Mouse (Mus musculus): ENCODE measurements at regions not wholly inside any gene's neighbourhood (a gene's known extent, or its start where the extent isn't known, plus 50 kb on each side); places are given as distances from the start of the nearest gene placed in this dataset.

DNA sequence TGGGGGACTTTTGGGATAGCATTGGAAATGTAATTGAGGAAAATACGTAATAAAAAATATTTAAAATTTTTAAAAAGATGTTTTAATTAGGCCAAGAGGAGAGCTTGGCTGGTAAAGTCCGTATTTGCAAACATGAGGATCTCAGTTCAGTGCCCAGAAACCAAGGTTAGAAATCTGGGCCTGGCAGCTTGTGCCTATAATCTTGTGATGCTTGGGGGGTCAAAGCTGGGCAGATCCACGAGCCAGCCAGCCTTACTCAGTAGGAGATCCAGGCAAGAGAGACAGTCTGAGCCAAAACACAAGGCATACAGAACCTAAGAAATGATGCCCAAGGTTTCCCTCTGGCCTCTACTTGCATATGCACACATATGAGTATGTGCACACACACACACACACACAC is 54.1 kb upstream of the Cxadr start:
- DNase-seq (ENCODE audit: low spot score), result no peak

- no peak for DNase-seq (ENCODE audit: low spot score)
These were observed 58.6 kb upstream of the Cxadr start for GRCm38 (mm10) chr16:78242678-78243077.

GRCm38 (mm10) chr16:78240152-78240551 is 61.1 kb upstream of the Cxadr start:
- DNase-seq (ENCODE audit: low spot score), result no peak

DNA sequence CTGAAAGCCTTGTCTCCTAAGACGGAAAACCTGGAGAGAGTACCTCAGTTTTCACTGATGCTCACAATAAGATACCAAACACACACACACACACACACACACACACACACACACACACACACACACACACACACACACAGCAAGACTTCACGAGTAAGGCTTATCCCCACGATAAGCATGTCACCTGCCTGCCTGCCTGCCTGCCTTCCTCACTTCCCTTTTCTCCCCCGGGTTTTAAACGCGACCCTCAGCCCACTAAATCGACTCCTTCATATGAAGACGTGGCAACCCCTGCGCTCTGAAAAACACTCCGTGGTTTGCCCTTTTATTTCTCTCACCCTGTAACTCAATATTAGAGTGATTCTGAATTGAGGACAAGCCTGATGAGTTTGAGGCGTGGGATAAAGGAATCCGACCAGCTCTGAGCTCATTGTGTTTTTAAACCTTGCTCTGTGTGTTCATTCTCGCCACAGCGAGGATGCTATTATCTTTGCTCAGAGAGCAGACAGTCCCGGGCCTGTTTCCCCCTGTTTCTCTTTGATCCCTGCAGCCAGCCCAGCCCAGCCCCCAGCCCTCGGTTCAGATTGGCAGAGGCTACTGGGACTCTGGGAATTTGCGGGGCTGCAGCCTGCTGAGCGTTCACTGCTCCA is 63.1 kb upstream of the Cxadr start:
- DNase-seq (ENCODE audit: low spot score), result peak; percentile 82

- peak; percentile 66 for DNase-seq (ENCODE audit: low spot score)
These were observed 63.6 kb upstream of the Cxadr start for GRCm38 (mm10) chr16:78237641-78238051.

- peak; percentile 79 for DNase-seq (ENCODE audit: low spot score)
These were observed 64.3 kb upstream of the Cxadr start for GRCm38 (mm10) chr16:78236746-78237640.

DNA sequence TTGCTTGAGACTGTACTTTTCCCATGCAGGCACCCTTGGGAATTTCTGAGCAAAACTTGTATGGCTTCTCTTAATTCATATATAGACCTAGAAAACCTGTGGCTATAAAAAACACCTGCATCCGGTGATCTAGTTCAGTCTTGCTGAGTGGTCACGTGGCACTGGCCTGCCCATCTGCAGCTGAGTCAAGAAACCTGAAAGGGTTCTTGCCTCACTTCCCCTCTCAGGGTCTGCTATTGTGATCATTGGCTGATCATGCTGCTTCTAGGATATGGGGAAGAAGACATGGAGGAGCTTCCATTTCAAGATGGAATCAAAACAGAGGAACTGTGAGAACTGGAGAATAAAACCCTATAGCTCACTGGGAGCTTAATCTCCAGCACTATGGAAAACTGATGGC is 69.1 kb upstream of the Cxadr start:
- DNase-seq (ENCODE audit: low spot score), result no peak

DNA sequence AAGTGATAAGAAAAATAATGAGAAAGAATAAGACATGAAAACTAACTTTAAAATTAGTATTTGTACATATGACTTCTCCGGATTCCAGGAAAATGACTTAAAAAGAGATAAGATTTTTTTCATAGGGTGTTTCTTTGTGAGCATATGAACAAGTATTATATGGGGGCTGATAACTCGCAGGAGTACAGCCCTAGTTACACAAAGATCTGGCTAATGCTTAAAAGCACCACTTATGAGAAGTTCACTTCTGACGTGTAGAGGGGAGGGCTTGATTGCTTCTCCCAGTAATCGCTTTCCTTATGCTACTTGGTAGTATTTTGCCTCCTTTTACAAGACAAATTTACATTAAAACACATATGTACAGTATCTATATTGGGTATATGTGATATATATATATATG is 72.3 kb upstream of the Cxadr start:
- no peak for DNase-seq (ENCODE audit: low spot score)

DNA sequence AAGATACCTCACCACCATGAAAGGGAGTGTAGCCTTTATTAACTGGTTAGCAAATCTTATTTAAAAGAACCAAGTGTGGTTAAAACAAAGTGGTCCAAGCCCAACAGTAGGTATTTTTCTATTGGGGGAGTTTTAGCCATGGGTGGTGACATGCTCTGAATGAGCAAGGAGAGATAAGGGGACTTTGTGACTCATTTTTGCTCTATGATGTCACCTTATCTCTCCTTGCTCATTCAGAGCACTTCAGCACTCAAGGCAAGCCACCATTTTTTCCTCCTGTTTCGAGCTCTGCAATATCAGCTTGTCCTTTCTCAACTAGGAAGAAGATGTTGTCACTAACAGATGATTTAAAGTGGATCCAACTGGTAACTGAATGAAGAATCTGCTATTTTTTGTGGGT is 78.9 kb upstream of the Cxadr start:
- DNase-seq (ENCODE audit: low spot score), result no peak

- DNase-seq (ENCODE audit: low spot score), result no peak
These were observed 79.5 kb upstream of the Cxadr start for GRCm38 (mm10) chr16:78221781-78222180.

- no peak for DNase-seq (ENCODE audit: low spot score)
These were observed 83.7 kb upstream of the Cxadr start for GRCm38 (mm10) chr16:78217633-78218032.

DNA sequence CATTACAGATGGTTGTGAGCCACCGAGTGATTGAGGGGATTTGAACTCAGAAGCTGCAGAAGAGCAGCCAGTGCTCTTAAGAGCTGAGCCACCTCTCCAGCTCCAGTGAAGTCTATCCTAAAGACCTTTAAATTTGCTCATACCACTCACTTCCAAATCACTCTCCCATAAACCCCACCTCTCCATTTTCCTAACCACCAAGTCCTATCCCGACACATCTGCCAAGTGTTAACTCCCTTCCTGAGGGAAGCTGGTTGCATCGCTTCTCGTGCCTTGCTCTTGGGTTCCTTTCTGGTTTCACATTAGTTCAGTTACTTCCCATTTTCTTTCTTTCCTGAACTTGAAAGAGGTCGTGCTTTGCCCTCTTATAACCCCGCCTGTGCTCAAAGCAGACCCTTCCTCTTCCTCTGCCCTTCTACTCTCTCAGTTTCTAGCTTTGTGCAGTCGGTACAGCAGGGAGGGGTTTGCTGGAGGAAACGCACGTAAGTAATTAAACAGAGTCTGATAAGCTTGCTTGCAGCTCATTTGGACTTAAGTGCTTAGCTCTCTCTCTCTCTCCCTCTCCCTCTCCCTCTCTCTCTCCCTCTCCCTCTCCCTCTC is 84.4 kb upstream of the Cxadr start:
- DNase-seq (ENCODE audit: low spot score), result no peak

DNA sequence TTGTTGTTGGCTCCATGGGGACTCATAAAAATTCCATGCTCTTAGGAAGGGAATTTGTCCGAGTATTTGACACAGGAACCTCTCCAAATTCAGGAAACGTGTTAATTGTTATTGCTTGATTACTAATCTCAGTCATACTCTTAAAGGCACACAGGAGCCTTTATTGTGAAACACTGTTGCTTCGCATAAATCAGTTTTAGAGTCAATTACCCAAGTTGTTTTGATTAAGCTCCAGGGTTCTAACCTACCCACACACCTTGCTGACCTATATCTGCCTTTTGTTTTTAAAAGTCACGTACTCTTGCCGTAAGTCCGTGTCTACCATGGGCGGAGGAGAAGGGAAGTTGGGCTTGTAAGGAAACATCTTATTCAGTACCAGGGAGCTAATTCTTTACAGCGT is 89.6 kb upstream of the Cxadr start:
- no peak for DNase-seq (ENCODE audit: low spot score)

DNA sequence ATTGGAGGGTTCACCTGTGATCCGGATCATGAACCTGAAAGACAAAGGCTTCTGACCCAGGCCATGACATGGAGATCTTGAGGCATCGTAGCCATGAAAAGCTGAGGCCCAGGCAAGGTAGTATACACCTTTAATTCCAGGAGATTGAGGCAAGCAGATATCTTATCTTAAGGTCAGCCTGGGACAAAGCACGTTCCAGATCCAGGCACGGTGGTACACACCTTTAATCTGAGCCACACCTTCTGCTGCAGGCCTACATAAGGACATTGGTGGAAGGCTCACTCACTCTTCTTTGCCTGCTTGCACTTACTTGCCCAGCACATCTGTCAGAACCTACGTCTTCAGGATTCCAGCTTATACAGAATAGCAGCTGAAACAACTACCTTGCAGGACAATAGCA is 93.0 kb upstream of the Cxadr start:
- DNase-seq (ENCODE audit: low spot score), result no peak

GRCm38 (mm10) chr16:78204332-78204731 is 97.0 kb upstream of the Cxadr start:
- DNase-seq (ENCODE audit: low spot score), result no peak

GRCm38 (mm10) chr16:78200044-78200830 is 101.1 kb upstream of the Cxadr start:
- DNase-seq (ENCODE audit: low spot score), result no peak

DNA sequence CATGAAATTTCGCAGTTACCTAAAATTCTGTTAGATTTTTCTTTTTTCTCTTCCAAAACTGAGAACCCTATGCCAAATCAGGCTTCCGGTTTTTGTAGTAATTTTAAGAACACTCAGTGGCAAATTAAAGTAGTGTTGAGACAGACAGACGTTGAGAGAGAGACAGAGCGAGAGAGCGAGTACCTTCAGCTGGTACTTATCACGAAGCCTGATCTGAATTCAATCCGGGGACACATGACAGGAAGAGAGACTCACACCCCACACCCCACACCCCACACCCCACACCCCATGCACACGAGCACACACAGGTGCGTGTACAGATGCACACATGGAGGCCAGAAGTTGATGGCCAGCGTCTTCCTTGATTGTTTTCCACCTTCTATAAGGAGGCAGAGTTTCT is 102.0 kb upstream of the Cxadr start:
- no peak for DNase-seq (ENCODE audit: low spot score)

GRCm38 (mm10) chr16:78198642-78199121 is 102.6 kb upstream of the Cxadr start:
- peak; percentile 77 for DNase-seq (ENCODE audit: low spot score)

GRCm38 (mm10) chr16:78197252-78197896 is 103.9 kb upstream of the Cxadr start:
- peak; percentile 85 for DNase-seq (ENCODE audit: low spot score)

GRCm38 (mm10) chr16:78170627-78171605 is 130.4 kb upstream of the Cxadr start:
- DNase-seq (ENCODE audit: low spot score), result no peak

All from embryo, embryonic 10 days (tissue).